Mouse (Mus musculus): ENCODE data around the gene Cabp4. TPM values are rescaled to one million over a fixed set of nuclear protein-coding genes. Genes with fewer than 3 reads are reported as not detected.

Cabp4 gene
- polyA plus RNA-seq, 1 experiment from 2014 or later: not detected

- H3K36me3 ChIP-seq (ENCODE audit: inconsistent target): peaks cover 39% of the 10 kb centered on the region
- WGBS (ENCODE audit: missing documents): 97% methylated on average over 4 of the region's 6 CpGs
- H3K27ac ChIP-seq: no peak overlapping the region
- no peaks in the 10 kb centered on the region; the same call in 1 of the 2 replicates for H3K79me2 ChIP-seq (ENCODE audit: inconsistent target)
- no peak overlapping the region for H3K4me3 ChIP-seq (ENCODE audit: inconsistent target)
These were observed 42.4 kb downstream of the Cabp4 start for GRCm38 (mm10) chr19:4101466-4101865.

- Histone ChIP-seq H3K4me3 (ENCODE audit: inconsistent target) (peak overlapping the region; percentile 51), H3K79me2 (ENCODE audit: inconsistent target) (no peaks in the 10 kb centered on the region; the same call in 1 of the 2 replicates), H3K36me3 (ENCODE audit: inconsistent target) (peaks cover 34% of the 10 kb centered on the region), H3K27ac (no peak overlapping the region)
- 11% methylated on average over 51 of the region's 52 CpGs for WGBS (ENCODE audit: missing documents)
These were observed 43.0 kb downstream of the Cabp4 start for GRCm38 (mm10) chr19:4100718-4101261.

GRCm38 (mm10) chr19:4099837-4100717 is 43.8 kb downstream of the Cabp4 start, which contains the start of gene Pitpnm1:
Gene Pitpnm1 (plus strand): TSS chr19:4099998.
- Histone ChIP-seq H3K36me3 (ENCODE audit: inconsistent target) (peaks cover 28% of the 10 kb centered on the region), H3K27ac (peak within 1 kb of the TSS; percentile 57), H3K4me3 (ENCODE audit: inconsistent target) (peak within 1 kb of the TSS; percentile 51), H3K79me2 (ENCODE audit: inconsistent target) (no peaks in the 10 kb centered on the region; the same call in 1 of the 2 replicates)
- WGBS (ENCODE audit: missing documents): 3% methylated on average over 53 of the region's 53 CpGs

- peaks cover 17% of the 10 kb centered on the region for H3K36me3 ChIP-seq (ENCODE audit: inconsistent target)
- no peak overlapping the region for H3K4me3 ChIP-seq (ENCODE audit: inconsistent target)
- no peaks in the 10 kb centered on the region; the same call in 1 of the 2 replicates for H3K79me2 ChIP-seq (ENCODE audit: inconsistent target)
- 6% methylated on average over 9 of the region's 9 CpGs for WGBS (ENCODE audit: missing documents)
- peak overlapping the region; percentile 57 for H3K27ac ChIP-seq
These were observed 44.8 kb downstream of the Cabp4 start for GRCm38 (mm10) chr19:4099056-4099455.

- no peaks in the 10 kb centered on the region; the same call in 1 of the 2 replicates for H3K79me2 ChIP-seq (ENCODE audit: inconsistent target)
- H3K36me3 ChIP-seq (ENCODE audit: inconsistent target): peaks cover 12% of the 10 kb centered on the region
- no peak overlapping the region for H3K27ac ChIP-seq
- 40% methylated on average over 13 of the region's 13 CpGs for WGBS (ENCODE audit: missing documents)
- H3K4me3 ChIP-seq (ENCODE audit: inconsistent target): no peak overlapping the region
These were observed 45.4 kb downstream of the Cabp4 start for GRCm38 (mm10) chr19:4098426-4098825.

- Histone ChIP-seq H3K4me3 (ENCODE audit: inconsistent target) (peak overlapping the region; percentile 37), H3K36me3 (ENCODE audit: inconsistent target) (peaks cover 2% of the 10 kb centered on the region; the same call in 1 of the 2 replicates), H3K27ac (peak overlapping the region; percentile 37; the same call in 1 of the 2 replicates), H3K79me2 (ENCODE audit: inconsistent target) (no peaks in the 10 kb centered on the region; the same call in 1 of the 2 replicates)
- WGBS (ENCODE audit: missing documents): 7% methylated on average over 21 of the region's 21 CpGs
These were observed 46.4 kb downstream of the Cabp4 start for GRCm38 (mm10) chr19:4097441-4097825.

GRCm38 (mm10) chr19:4096642-4097440 is 47.0 kb downstream of the Cabp4 start, which contains the start of gene Cdk2ap2:
Gene Cdk2ap2 (plus strand): TSS chr19:4097182.
- Histone ChIP-seq H3K27ac (peak within 1 kb of the TSS; percentile 50; the same call in 1 of the 2 replicates), H3K79me2 (ENCODE audit: inconsistent target) (no peaks in the 10 kb centered on the region; the same call in 1 of the 2 replicates)
- WGBS (ENCODE audit: missing documents): 1% methylated on average over 63 of the region's 65 CpGs

GRCm38 (mm10) chr19:4095802-4096201 is 48.0 kb downstream of the Cabp4 start:
- no peak overlapping the region for H3K4me3 ChIP-seq (ENCODE audit: inconsistent target)
- 84% methylated on average over 3 of the region's 3 CpGs for WGBS (ENCODE audit: missing documents)
- no peaks in the 10 kb centered on the region; the same call in 1 of the 2 replicates for H3K79me2 ChIP-seq (ENCODE audit: inconsistent target)
- H3K36me3 ChIP-seq (ENCODE audit: inconsistent target): no peaks in the 10 kb centered on the region
- no peak overlapping the region for H3K27ac ChIP-seq

More at GRCm38 (mm10) chr19:4096642-4097440, 47.0 kb downstream of the Cabp4 start, which contains the start of gene Cdk2ap2:
- H3K4me3 ChIP-seq (ENCODE audit: inconsistent target): peak within 1 kb of the TSS; percentile 37
- no peaks in the 10 kb centered on the region for H3K36me3 ChIP-seq (ENCODE audit: inconsistent target)

- no peak overlapping the region for H3K4me3 ChIP-seq (ENCODE audit: inconsistent target)
- no peaks in the 10 kb centered on the region for H3K79me2 ChIP-seq (ENCODE audit: inconsistent target)
- WGBS (ENCODE audit: missing documents): 90% methylated on average over 5 of the region's 5 CpGs
These were observed 49.0 kb downstream of the Cabp4 start for GRCm38 (mm10) chr19:4094774-4095303.

GRCm38 (mm10) chr19:4094348-4094747 is 49.5 kb downstream of the Cabp4 start:
- Histone ChIP-seq H3K36me3 (ENCODE audit: inconsistent target) (no peaks in the 10 kb centered on the region), H3K27ac (no peak overlapping the region), H3K79me2 (ENCODE audit: inconsistent target) (no peaks in the 10 kb centered on the region), H3K4me3 (ENCODE audit: inconsistent target) (no peak overlapping the region)
- WGBS (ENCODE audit: missing documents): 92% methylated on average over 3 of the region's 3 CpGs

More at GRCm38 (mm10) chr19:4094774-4095303, 49.0 kb downstream of the Cabp4 start:
- H3K27ac ChIP-seq: no peak overlapping the region
- H3K36me3 ChIP-seq (ENCODE audit: inconsistent target): no peaks in the 10 kb centered on the region

- 81% methylated on average over 7 of the region's 7 CpGs for WGBS (ENCODE audit: missing documents)
- no peaks in the 10 kb centered on the region for H3K79me2 ChIP-seq (ENCODE audit: inconsistent target)
- H3K27ac ChIP-seq: no peak overlapping the region
- H3K4me3 ChIP-seq (ENCODE audit: inconsistent target): no peak overlapping the region
- no peaks in the 10 kb centered on the region for H3K36me3 ChIP-seq (ENCODE audit: inconsistent target)
These were observed 50.1 kb downstream of the Cabp4 start for GRCm38 (mm10) chr19:4093772-4094171.

- Histone ChIP-seq H3K27ac (no peak overlapping the region), H3K79me2 (ENCODE audit: inconsistent target) (no peaks in the 10 kb centered on the region), H3K36me3 (ENCODE audit: inconsistent target) (no peaks in the 10 kb centered on the region), H3K4me3 (ENCODE audit: inconsistent target) (no peak overlapping the region)
- WGBS (ENCODE audit: missing documents): 69% methylated on average over 3 of the region's 3 CpGs
These were observed 51.1 kb downstream of the Cabp4 start for GRCm38 (mm10) chr19:4092750-4093149.

- 47% methylated on average over 2 of the region's 2 CpGs for WGBS (ENCODE audit: missing documents)
- Histone ChIP-seq H3K4me3 (ENCODE audit: inconsistent target) (no peak overlapping the region), H3K27ac (no peak overlapping the region), H3K36me3 (ENCODE audit: inconsistent target) (no peaks in the 10 kb centered on the region), H3K79me2 (ENCODE audit: inconsistent target) (no peaks in the 10 kb centered on the region)
These were observed 52.5 kb downstream of the Cabp4 start for GRCm38 (mm10) chr19:4091383-4091782.

- no peak overlapping the region for H3K27ac ChIP-seq
- H3K36me3 ChIP-seq (ENCODE audit: inconsistent target): no peaks in the 10 kb centered on the region
- no peak overlapping the region for H3K4me3 ChIP-seq (ENCODE audit: inconsistent target)
- WGBS (ENCODE audit: missing documents): 83% methylated on average over 3 of the region's 3 CpGs
- no peaks in the 10 kb centered on the region for H3K79me2 ChIP-seq (ENCODE audit: inconsistent target)
These were observed 53.4 kb downstream of the Cabp4 start for GRCm38 (mm10) chr19:4090446-4090845.

All from macrophage (primary cell).